Mouse (Mus musculus) lung, postnatal 0 days (tissue): Measurements from ENCODE around the gene Bcorl1.

ENCODE experiments used
- CTCF ChIP-seq: IDR thresholded peaks from 2 replicates; pipeline ENCODE4 v1.5.1; 2016; ENCODE audit warnings: antibody characterized with exemption, mild to moderate bottlenecking
- EP300 ChIP-seq: IDR thresholded peaks from 2 replicates; pipeline ENCODE4 v1.6.1; 2016; ENCODE audit warnings: antibody characterized with exemption, mild to moderate bottlenecking, control low read depth

- TF ChIP-seq CTCF (no peak), EP300 (no peak)
Observed at GRCm38 (mm10) chrX:48410388-48410776, 69.2 kb downstream of the Bcorl1 start.
